Mouse (Mus musculus) CH12.LX (cell line): ENCODE data around the gene Cebpg.

Source experiments
- CHD1 ChIP-seq: IDR thresholded peaks from 2 replicates; pipeline ENCODE4 v1.6.1; 2012; ENCODE audit warnings: low read depth, low read length, improper control_type of control experiment, inconsistent platforms
- CTCF ChIP-seq, 2 experiments: IDR thresholded peaks in 1 of 2; conservative IDR thresholded peaks in 1 of 2; 2 replicates each; pipeline ENCODE4 v1.5.1; 2011 to 2012; ENCODE audit warnings: low read depth in 2 of 2, low read length in 2 of 2, improper control_type of control experiment in 1 of 2, inconsistent platforms in 1 of 2, mild to moderate bottlenecking in 1 of 2, moderate library complexity in 1 of 2
- EP300 ChIP-seq: IDR thresholded peaks from 2 replicates; pipeline ENCODE4 v1.6.1; 2011; ENCODE audit warnings: low read length, improper control_type of control experiment
- GABPA ChIP-seq: IDR thresholded peaks from 2 replicates; pipeline ENCODE4 v1.6.1; 2012; ENCODE audit warnings: low read depth, low read length, improper control_type of control experiment, inconsistent platforms; ENCODE audit not compliant: insufficient replicate concordance
- MAX ChIP-seq: IDR thresholded peaks from 2 replicates; pipeline ENCODE4 v1.6.1; 2011; ENCODE audit warnings: low read length, improper control_type of control experiment
- NELFE ChIP-seq: IDR thresholded peaks from 2 replicates; pipeline ENCODE4 v1.6.1; 2011; ENCODE audit warnings: low read depth, low read length, improper control_type of control experiment
- POLR2A ChIP-seq: IDR thresholded peaks from 2 replicates; pipeline ENCODE4 v1.6.1; 2011; ENCODE audit warnings: low read depth, mild to moderate bottlenecking, improper control_type of control experiment, low read length
- POLR2AphosphoS2 ChIP-seq: IDR thresholded peaks from 2 replicates; pipeline ENCODE4 v1.6.1; 2011; ENCODE audit warnings: low read depth, low read length, improper control_type of control experiment
- RCOR1 ChIP-seq: conservative IDR thresholded peaks from 2 replicates; pipeline ENCODE4 v1.6.1; 2012; ENCODE audit warnings: low read depth, mild to moderate bottlenecking, inconsistent platforms, low read length, improper control_type of control experiment
- USF1 ChIP-seq: IDR thresholded peaks from 2 replicates; pipeline ENCODE4 v1.6.1; 2014; ENCODE audit warnings: low read depth, mild to moderate bottlenecking, inconsistent platforms, low read length, improper control_type of control experiment
- ZKSCAN1 ChIP-seq: IDR thresholded peaks from 2 replicates; pipeline ENCODE4 v1.6.1; 2012; ENCODE audit warnings: low read depth, inconsistent platforms, low read length, improper control_type of control experiment, borderline replicate concordance

GRCm38 (mm10) chr7:35035565-35035964, 20.8 kb downstream of the Cebpg start:
- TF ChIP-seq POLR2A = no peak
- no peak for TF ChIP-seq ZKSCAN1
- no peak for TF ChIP-seq CHD1
- no peak for TF ChIP-seq RCOR1
- TF ChIP-seq USF1 = no peak
- no peak for TF ChIP-seq POLR2AphosphoS2
- TF ChIP-seq CTCF (conservative IDR thresholded peaks at IDR 0.05 in 1 of 2, IDR thresholded peaks at IDR 0.05 in 1 of 2; ENCODE audit: low read depth in 2 of 2, low read length in 2 of 2) = no peak
- TF ChIP-seq MAX = no peak
- no peak for TF ChIP-seq NELFE
- no peak for TF ChIP-seq GABPA
- no peak for TF ChIP-seq EP300
